Mouse (Mus musculus): ENCODE data around the gene Scaf4. TPM values are rescaled to one million over a fixed set of nuclear protein-coding genes. Genes with fewer than 3 reads are reported as not detected.
"Not testable (repeated sequence)": the region's sequence is repeated elsewhere in the genome, so short reads cannot be mapped to it uniquely, and the experiment has no call there.

Gene Scaf4
- polyA plus RNA-seq, 1 experiment from 2014 or later = 17.3 TPM

DNA sequence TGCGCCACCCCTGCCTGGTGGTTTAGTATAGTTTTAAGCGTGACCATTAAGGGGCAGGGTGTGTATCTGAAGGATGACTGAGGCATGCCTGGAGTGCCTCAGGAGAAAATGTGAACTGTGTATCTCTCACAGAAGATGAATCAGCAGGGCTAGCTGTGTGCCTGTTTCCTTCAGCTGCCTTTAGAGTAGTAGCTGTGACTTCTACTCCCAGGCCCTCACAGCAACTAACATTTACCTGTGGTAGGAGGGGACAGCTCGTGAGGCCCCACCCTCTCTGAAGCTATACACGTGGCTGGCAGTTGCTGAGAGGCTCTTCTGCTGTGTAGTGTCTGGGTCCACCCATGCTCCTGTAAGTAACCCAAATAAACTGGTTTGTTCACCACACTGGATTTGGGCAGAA is 66.4 kb downstream of the Scaf4 start:
- H3K9ac ChIP-seq (ENCODE audit: low read depth, low read length) = no peak overlapping the region
- DNase-seq (ENCODE audit: low spot score) (no peak), ATAC-seq (replicated peaks; ENCODE audit: low FRiP score, low read depth) (no peak)
- H3K4me2 ChIP-seq (ENCODE audit: low read length) = no peak overlapping the region
- peaks cover 8% of the 10 kb centered on the region; the same call in 1 of the 2 replicates for H3K4me1 ChIP-seq (replicated peaks; ENCODE audit: insufficient read depth, low read length)
- no peak for TF ChIP-seq CTCF (IDR thresholded peaks at IDR 0.05; ENCODE audit: low read depth)
- no peaks in the 10 kb centered on the region for H3K27me3 ChIP-seq (ENCODE audit: insufficient read depth, low read length)
- H3K4me3 ChIP-seq (replicated peaks; ENCODE audit: low read depth, low read length) = no peak overlapping the region
- no peaks in the 10 kb centered on the region for H3K9me3 ChIP-seq (replicated peaks; ENCODE audit: low read length)
- 73% methylated on average over 4 of the region's 4 CpGs for WGBS
- no peak overlapping the region for H3K27ac ChIP-seq
- H3K36me3 ChIP-seq (ENCODE audit: insufficient read depth, low read length) = no peaks in the 10 kb centered on the region

DNA sequence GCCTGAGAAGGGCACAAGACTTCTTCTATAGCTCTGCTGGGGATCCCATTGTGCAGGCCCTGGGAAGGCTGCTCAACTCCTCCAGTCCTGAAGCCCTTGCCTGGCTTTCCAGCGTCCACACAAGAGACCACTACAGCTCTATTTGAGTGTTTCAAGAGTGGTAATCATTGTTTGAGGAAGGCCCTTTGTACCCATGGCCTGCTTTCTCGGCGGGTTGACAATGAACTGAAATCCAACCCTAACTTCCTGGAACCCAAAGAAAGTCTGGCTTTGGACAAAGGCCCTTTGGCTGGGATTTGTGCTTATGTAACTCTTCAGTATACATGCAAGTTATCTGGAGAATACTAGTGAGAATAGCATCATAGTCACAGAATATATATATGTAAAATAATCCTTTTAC is 66.9 kb downstream of the Scaf4 start:
- Histone ChIP-seq H3K27me3 (ENCODE audit: insufficient read depth, low read length) (no peaks in the 10 kb centered on the region), H3K36me3 (ENCODE audit: insufficient read depth, low read length) (no peaks in the 10 kb centered on the region), H3K9ac (ENCODE audit: low read depth, low read length) (no peak overlapping the region), H3K9me3 (replicated peaks; ENCODE audit: low read length) (no peaks in the 10 kb centered on the region), H3K4me2 (ENCODE audit: low read length) (no peak overlapping the region), H3K4me1 (replicated peaks; ENCODE audit: insufficient read depth, low read length) (peaks cover 3% of the 10 kb centered on the region; the same call in 1 of the 2 replicates), H3K27ac (no peak overlapping the region), H3K4me3 (replicated peaks; ENCODE audit: low read depth, low read length) (no peak overlapping the region)
- ATAC-seq (replicated peaks; ENCODE audit: low FRiP score, low read depth) (no peak), DNase-seq (ENCODE audit: low spot score) (no peak)
- WGBS = 55% methylated on average over 3 of the region's 3 CpGs
- TF ChIP-seq CTCF (IDR thresholded peaks at IDR 0.05; ENCODE audit: low read depth) = no peak

DNA sequence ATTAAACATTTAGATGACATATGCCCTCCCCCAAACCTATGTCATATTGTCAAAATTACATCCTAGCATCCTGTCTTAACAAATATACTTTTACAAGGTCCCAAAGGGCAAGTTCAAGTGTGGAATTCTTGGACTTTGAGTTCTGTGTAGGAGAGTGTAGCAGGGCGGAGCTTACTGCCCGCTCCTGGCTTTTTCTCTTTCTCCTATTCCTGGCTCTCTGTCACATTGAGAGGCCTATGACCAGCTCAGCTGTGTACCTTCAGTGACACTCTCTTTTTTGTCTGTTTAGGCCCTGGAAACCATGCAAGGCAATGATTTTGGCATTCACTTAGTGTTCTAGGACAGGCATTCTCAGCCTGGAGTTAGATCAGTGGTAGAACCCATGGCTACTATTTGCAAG is 67.9 kb downstream of the Scaf4 start:
- Histone ChIP-seq H3K4me3 (replicated peaks; ENCODE audit: low read depth, low read length) (no peak overlapping the region), H3K4me1 (replicated peaks; ENCODE audit: insufficient read depth, low read length) (no peaks in the 10 kb centered on the region), H3K27me3 (ENCODE audit: insufficient read depth, low read length) (no peaks in the 10 kb centered on the region), H3K9me3 (replicated peaks; ENCODE audit: low read length) (no peaks in the 10 kb centered on the region), H3K36me3 (ENCODE audit: insufficient read depth, low read length) (no peaks in the 10 kb centered on the region), H3K27ac (no peak overlapping the region), H3K4me2 (ENCODE audit: low read length) (no peak overlapping the region), H3K9ac (ENCODE audit: low read depth, low read length) (no peak overlapping the region)
- ATAC-seq (replicated peaks; ENCODE audit: low FRiP score, low read depth) (no peak), DNase-seq (ENCODE audit: low spot score) (no peak)
- no peak for TF ChIP-seq CTCF (IDR thresholded peaks at IDR 0.05; ENCODE audit: low read depth)
- WGBS = 77% methylated on average over 2 of the region's 2 CpGs

DNA sequence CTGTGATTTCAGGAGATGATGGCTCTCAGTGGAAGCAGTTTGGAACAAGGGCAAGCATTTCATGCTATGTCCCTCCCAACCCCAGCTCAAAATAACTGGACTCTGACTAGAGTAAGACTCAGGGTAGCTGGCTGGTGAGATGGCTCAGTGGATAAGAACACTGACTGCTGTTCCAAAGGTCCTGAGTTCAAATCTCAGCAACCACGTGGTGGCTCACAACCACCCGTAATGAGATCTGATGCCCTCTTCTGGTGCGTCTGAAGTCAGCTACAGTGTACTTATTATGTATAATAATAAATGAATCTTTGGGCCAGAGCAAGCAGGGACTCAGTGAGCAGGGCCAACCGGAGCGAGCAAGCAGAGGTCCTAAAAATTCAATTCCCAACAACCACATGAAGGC is 68.4 kb downstream of the Scaf4 start:
- H3K27ac ChIP-seq; H3K36me3 ChIP-seq (ENCODE audit: insufficient read depth, low read length); H3K4me1 ChIP-seq (replicated peaks; ENCODE audit: insufficient read depth, low read length); H3K27me3 ChIP-seq (ENCODE audit: insufficient read depth, low read length); H3K4me2 ChIP-seq (ENCODE audit: low read length); H3K4me3 ChIP-seq (replicated peaks; ENCODE audit: low read depth, low read length); DNase-seq (ENCODE audit: low spot score); H3K9ac ChIP-seq (ENCODE audit: low read depth, low read length); ATAC-seq (replicated peaks; ENCODE audit: low FRiP score, low read depth); H3K9me3 ChIP-seq (replicated peaks; ENCODE audit: low read length): not testable (repeated sequence)
- WGBS = 87% methylated on average over 5 of the region's 5 CpGs

GRCm38 (mm10) chr16:90214731-90215565 is 69.4 kb downstream of the Scaf4 start:
- DNase-seq (ENCODE audit: low spot score) (no peak), ATAC-seq (replicated peaks; ENCODE audit: low FRiP score, low read depth) (no peak)
- H3K4me3 ChIP-seq (replicated peaks; ENCODE audit: low read depth, low read length) = no peak overlapping the region
- 94% methylated on average over 11 of the region's 11 CpGs for WGBS
- H3K27me3 ChIP-seq (ENCODE audit: insufficient read depth, low read length) = no peaks in the 10 kb centered on the region
- no peak overlapping the region for H3K27ac ChIP-seq
- H3K4me1 ChIP-seq (replicated peaks; ENCODE audit: insufficient read depth, low read length) = no peaks in the 10 kb centered on the region
- TF ChIP-seq CTCF (IDR thresholded peaks at IDR 0.05; ENCODE audit: low read depth) = no peak
- H3K36me3 ChIP-seq (ENCODE audit: insufficient read depth, low read length) = no peaks in the 10 kb centered on the region
- no peak overlapping the region for H3K4me2 ChIP-seq (ENCODE audit: low read length)
- no peak overlapping the region for H3K9ac ChIP-seq (ENCODE audit: low read depth, low read length)
- H3K9me3 ChIP-seq (replicated peaks; ENCODE audit: low read length) = no peaks in the 10 kb centered on the region

- Histone ChIP-seq H3K27ac (no peak overlapping the region), H3K9me3 (replicated peaks; ENCODE audit: low read length) (no peaks in the 10 kb centered on the region), H3K36me3 (ENCODE audit: insufficient read depth, low read length) (no peaks in the 10 kb centered on the region), H3K9ac (ENCODE audit: low read depth, low read length) (no peak overlapping the region), H3K4me2 (ENCODE audit: low read length) (no peak overlapping the region), H3K4me3 (replicated peaks; ENCODE audit: low read depth, low read length) (no peak overlapping the region), H3K4me1 (replicated peaks; ENCODE audit: insufficient read depth, low read length) (no peaks in the 10 kb centered on the region), H3K27me3 (ENCODE audit: insufficient read depth, low read length) (no peaks in the 10 kb centered on the region)
- no peak for DNase-seq (ENCODE audit: low spot score)
- ATAC-seq (replicated peaks; ENCODE audit: low FRiP score, low read depth) = no peak
- no peak for TF ChIP-seq CTCF (IDR thresholded peaks at IDR 0.05; ENCODE audit: low read depth)
- 74% methylated on average over 12 of the region's 12 CpGs for WGBS
These were observed 70.6 kb downstream of the Scaf4 start for GRCm38 (mm10) chr16:90213477-90214339.
